Mouse (Mus musculus): ENCODE data around the gene Dnajc3. TPM values are rescaled to one million over a fixed set of nuclear protein-coding genes. Genes with fewer than 3 reads are reported as not detected.

The Dnajc3 gene
- polyA plus RNA-seq, 2 experiments, result 22.8 to 42.0 TPM

DNA sequence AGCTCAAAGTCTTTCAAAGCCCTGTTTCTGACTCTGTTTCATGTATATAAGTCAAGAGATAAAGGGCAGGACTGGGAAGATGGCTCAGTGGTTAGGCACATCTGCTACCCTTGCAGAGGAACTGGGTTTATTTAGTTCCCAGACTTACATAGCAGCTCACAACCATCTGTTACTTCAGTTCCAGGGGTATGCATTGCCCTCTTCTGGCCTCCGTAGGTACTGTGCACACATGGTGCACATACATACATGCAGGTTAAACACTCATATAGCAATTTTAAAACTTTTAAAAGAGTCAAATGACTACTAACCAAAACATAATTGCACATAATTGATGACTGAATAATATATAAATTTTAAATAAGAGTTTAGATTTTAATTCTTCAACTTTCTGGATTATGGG is 36.9 kb upstream of the Dnajc3 start:
- DNase-seq (ENCODE audit: low spot score) (no peak), ATAC-seq (ENCODE audit: low FRiP score, low read depth) (no peak)
- Histone ChIP-seq H3K27me3 (ENCODE audit: control insufficient read depth, insufficient read depth, low read length) (no peaks in the 10 kb centered on the region), H3K4me1 (ENCODE audit: control insufficient read depth, insufficient read depth, low read length) (no peaks in the 10 kb centered on the region), H3K27ac (replicated peaks; ENCODE audit: low read depth, low read length) (no peak overlapping the region), H3K4me2 (replicated peaks; ENCODE audit: low read depth, low read length, severe bottlenecking) (no peak overlapping the region), H3K9me3 (ENCODE audit: control insufficient read depth, low read length) (no peaks in the 10 kb centered on the region), H3K9ac (ENCODE audit: low read depth, low read length, severe bottlenecking) (no peak overlapping the region), H3K36me3 (ENCODE audit: control insufficient read depth, insufficient read depth, low read length) (peaks cover 87% of the 10 kb centered on the region), H3K4me3 (replicated peaks; ENCODE audit: low read length) (no peak overlapping the region)
- WGBS, result 91% methylated on average over 1 of the region's 1 CpGs
- TF ChIP-seq POLR2A (IDR thresholded peaks at IDR 0.05; ENCODE audit: borderline replicate concordance, extremely low read depth, insufficient read depth, insufficient read length), result no peak

DNA sequence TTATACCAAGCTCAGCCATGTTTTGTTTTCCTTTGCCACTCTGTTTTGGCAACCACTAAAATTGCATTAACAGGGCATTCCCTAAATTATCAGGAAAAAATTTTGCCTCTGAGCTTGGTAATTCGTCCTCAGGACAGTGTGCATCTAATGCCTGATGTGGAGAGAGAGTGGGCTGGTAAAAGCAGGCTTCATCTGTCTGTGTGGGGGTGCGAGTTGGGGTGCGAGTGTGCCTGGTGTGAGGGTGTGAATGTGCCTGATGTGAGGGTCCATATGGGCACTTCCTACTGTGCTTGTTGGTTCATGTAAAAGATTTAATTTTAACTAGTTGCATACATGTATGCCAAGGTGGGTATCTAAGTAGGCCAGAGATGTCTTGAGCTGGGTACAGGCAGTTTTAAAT is 34.4 kb upstream of the Dnajc3 start:
- Histone ChIP-seq H3K27me3 (ENCODE audit: control insufficient read depth, insufficient read depth, low read length) (no peaks in the 10 kb centered on the region), H3K9ac (ENCODE audit: low read depth, low read length, severe bottlenecking) (no peak overlapping the region), H3K4me2 (replicated peaks; ENCODE audit: low read depth, low read length, severe bottlenecking) (no peak overlapping the region), H3K27ac (replicated peaks; ENCODE audit: low read depth, low read length) (no peak overlapping the region), H3K4me3 (replicated peaks; ENCODE audit: low read length) (no peak overlapping the region), H3K9me3 (ENCODE audit: control insufficient read depth, low read length) (no peaks in the 10 kb centered on the region), H3K36me3 (ENCODE audit: control insufficient read depth, insufficient read depth, low read length) (peaks cover 90% of the 10 kb centered on the region), H3K4me1 (ENCODE audit: control insufficient read depth, insufficient read depth, low read length) (no peaks in the 10 kb centered on the region)
- ATAC-seq (ENCODE audit: low FRiP score, low read depth) (no peak), DNase-seq (ENCODE audit: low spot score) (no peak)
- TF ChIP-seq POLR2A (IDR thresholded peaks at IDR 0.05; ENCODE audit: borderline replicate concordance, extremely low read depth, insufficient read depth, insufficient read length), result no peak
- 74% methylated on average over 3 of the region's 3 CpGs for WGBS

DNA sequence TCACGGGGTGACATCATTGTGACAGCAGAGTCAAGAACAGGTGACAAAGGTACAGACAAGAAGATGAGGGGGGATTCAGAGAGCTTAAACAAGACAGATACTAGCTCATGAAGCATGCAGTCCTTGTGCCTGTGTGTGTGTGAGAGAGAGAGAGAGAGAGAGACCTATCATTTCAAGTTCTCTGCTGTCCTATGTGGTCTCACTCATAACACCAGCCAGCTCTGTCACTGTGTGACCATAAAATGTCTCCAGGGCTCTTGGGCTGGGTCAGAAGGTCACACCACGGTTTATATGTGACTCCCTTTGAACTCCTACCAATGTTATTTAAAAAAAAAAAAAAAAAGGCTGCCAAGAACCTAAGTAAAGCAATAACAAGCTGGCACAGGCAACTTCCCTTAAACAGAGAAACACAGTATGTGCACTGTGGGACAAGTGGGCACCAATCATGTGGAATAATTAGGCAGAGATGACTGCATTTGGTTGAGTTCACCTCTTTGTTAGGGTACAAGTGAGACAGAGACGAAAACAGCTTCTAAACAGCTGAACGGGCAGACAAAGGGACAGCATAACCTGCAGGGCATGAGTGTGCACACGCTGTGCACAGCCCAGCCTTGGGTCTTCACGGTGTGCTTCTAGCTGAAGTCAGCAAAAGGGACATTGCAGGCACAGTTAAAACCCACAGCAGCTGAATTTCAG is 33.8 kb upstream of the Dnajc3 start:
- Histone ChIP-seq H3K9ac (ENCODE audit: low read depth, low read length, severe bottlenecking) (no peak overlapping the region), H3K4me2 (replicated peaks; ENCODE audit: low read depth, low read length, severe bottlenecking) (no peak overlapping the region), H3K27me3 (ENCODE audit: control insufficient read depth, insufficient read depth, low read length) (no peaks in the 10 kb centered on the region), H3K9me3 (ENCODE audit: control insufficient read depth, low read length) (no peaks in the 10 kb centered on the region), H3K4me3 (replicated peaks; ENCODE audit: low read length) (no peak overlapping the region), H3K4me1 (ENCODE audit: control insufficient read depth, insufficient read depth, low read length) (no peaks in the 10 kb centered on the region), H3K27ac (replicated peaks; ENCODE audit: low read depth, low read length) (no peak overlapping the region), H3K36me3 (ENCODE audit: control insufficient read depth, insufficient read depth, low read length) (peaks cover 86% of the 10 kb centered on the region)
- WGBS, result 48% methylated on average over 6 of the region's 6 CpGs
- no peak for TF ChIP-seq POLR2A (IDR thresholded peaks at IDR 0.05; ENCODE audit: borderline replicate concordance, extremely low read depth, insufficient read depth, insufficient read length)
- no peak for DNase-seq (ENCODE audit: low spot score)
- no peak for ATAC-seq (ENCODE audit: low FRiP score, low read depth)

DNA sequence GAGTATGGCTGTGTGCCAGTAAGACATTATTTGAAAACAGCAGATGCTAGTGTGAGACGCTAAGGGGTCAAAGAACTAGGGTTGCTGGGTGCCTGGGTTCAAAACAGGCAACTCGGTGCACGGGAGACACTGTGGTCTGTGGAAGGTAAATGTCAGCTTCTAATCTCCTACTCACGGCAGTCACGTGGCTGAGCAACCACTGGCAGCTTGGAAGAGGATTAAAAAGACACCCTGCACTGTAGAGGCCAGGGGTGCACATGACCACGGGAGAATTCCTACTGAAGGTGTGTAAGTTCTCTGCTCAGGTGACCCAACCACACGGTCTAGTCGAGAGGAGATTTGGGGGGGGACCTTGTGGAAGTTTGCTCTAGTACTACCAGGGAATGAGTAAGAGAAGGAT is 30.2 kb upstream of the Dnajc3 start:
- no peak overlapping the region for H3K9ac ChIP-seq (ENCODE audit: low read depth, low read length, severe bottlenecking)
- H3K36me3 ChIP-seq (ENCODE audit: control insufficient read depth, insufficient read depth, low read length), result peaks cover 80% of the 10 kb centered on the region
- no peak overlapping the region for H3K4me3 ChIP-seq (replicated peaks; ENCODE audit: low read length)
- DNase-seq (ENCODE audit: low spot score), result no peak
- WGBS, result 76% methylated on average over 8 of the region's 8 CpGs
- no peaks in the 10 kb centered on the region for H3K9me3 ChIP-seq (ENCODE audit: control insufficient read depth, low read length)
- no peak overlapping the region for H3K27ac ChIP-seq (replicated peaks; ENCODE audit: low read depth, low read length)
- no peak for TF ChIP-seq POLR2A (IDR thresholded peaks at IDR 0.05; ENCODE audit: borderline replicate concordance, extremely low read depth, insufficient read depth, insufficient read length)
- no peak overlapping the region for H3K4me2 ChIP-seq (replicated peaks; ENCODE audit: low read depth, low read length, severe bottlenecking)
- no peak for ATAC-seq (ENCODE audit: low FRiP score, low read depth)
- H3K4me1 ChIP-seq (ENCODE audit: control insufficient read depth, insufficient read depth, low read length), result no peaks in the 10 kb centered on the region
- no peaks in the 10 kb centered on the region for H3K27me3 ChIP-seq (ENCODE audit: control insufficient read depth, insufficient read depth, low read length)

GRCm38 (mm10) chr14:118909872-118910271 is 27.9 kb upstream of the Dnajc3 start:
- Histone ChIP-seq H3K4me3 (replicated peaks; ENCODE audit: low read length) (no peak overlapping the region), H3K4me1 (ENCODE audit: control insufficient read depth, insufficient read depth, low read length) (no peaks in the 10 kb centered on the region), H3K27ac (replicated peaks; ENCODE audit: low read depth, low read length) (no peak overlapping the region), H3K9ac (ENCODE audit: low read depth, low read length, severe bottlenecking) (no peak overlapping the region), H3K4me2 (replicated peaks; ENCODE audit: low read depth, low read length, severe bottlenecking) (no peak overlapping the region), H3K36me3 (ENCODE audit: control insufficient read depth, insufficient read depth, low read length) (peaks cover 66% of the 10 kb centered on the region), H3K27me3 (ENCODE audit: control insufficient read depth, insufficient read depth, low read length) (no peaks in the 10 kb centered on the region), H3K9me3 (ENCODE audit: control insufficient read depth, low read length) (no peaks in the 10 kb centered on the region)
- DNase-seq (ENCODE audit: low spot score) (no peak), ATAC-seq (ENCODE audit: low FRiP score, low read depth) (no peak)
- TF ChIP-seq POLR2A (IDR thresholded peaks at IDR 0.05; ENCODE audit: borderline replicate concordance, extremely low read depth, insufficient read depth, insufficient read length), result no peak
- WGBS, result 72% methylated on average over 8 of the region's 8 CpGs

Measured in limb, embryonic 14.5 days (tissue).